Mouse (Mus musculus) midbrain, embryonic 16.5 days (tissue): Measurements from ENCODE around the gene Pank1. TPM values are rescaled to one million over a fixed set of nuclear protein-coding genes. Genes with fewer than 3 reads are reported as not detected.

ENCODE experiments used
- ATAC-seq: fragments of 200-750 bp; cut with Nextera tagmentation; 2 replicates; pipeline ENCODE4 v1.8.0; 2017; ENCODE audit warnings: moderate TSS enrichment
- H3K27ac ChIP-seq: fragments of 300-500 bp; sonication (generic); 2 replicates; pipeline ENCODE4 v1.5.1; 2014; ENCODE audit warnings: mild to moderate bottlenecking, low read length, mixed read lengths
- H3K27me3 ChIP-seq: fragments of 300-500 bp; sonication (generic); 2 replicates; pipeline ENCODE4 v1.6.1; 2014; ENCODE audit warnings: low read depth, low read length, mixed read lengths; ENCODE audit not compliant: control insufficient read depth, insufficient read depth
- H3K36me3 ChIP-seq: fragments of 300-500 bp; sonication (generic); 2 replicates; pipeline ENCODE4 v1.6.1; 2014; ENCODE audit warnings: mild to moderate bottlenecking, low read length, moderate library complexity, mixed read lengths; ENCODE audit not compliant: control insufficient read depth, insufficient read depth
- H3K4me1 ChIP-seq: fragments of 300-500 bp; sonication (generic); 2 replicates; pipeline ENCODE4 v1.6.1; 2014; ENCODE audit warnings: mild to moderate bottlenecking, low read length, mixed read lengths; ENCODE audit not compliant: control insufficient read depth, insufficient read depth
- H3K4me2 ChIP-seq: fragments of 300-500 bp; sonication (generic); 2 replicates; pipeline ENCODE4 v1.6.1; 2014; ENCODE audit warnings: mild to moderate bottlenecking, low read length, mixed read lengths
- H3K4me3 ChIP-seq: fragments of 300-500 bp; sonication (generic); 2 replicates; pipeline ENCODE4 v1.5.1; 2014; ENCODE audit warnings: low read depth, mild to moderate bottlenecking, low read length, moderate library complexity, mixed read lengths
- H3K9ac ChIP-seq: fragments of 300-500 bp; sonication (generic); 2 replicates; pipeline ENCODE4 v1.6.1; 2014; ENCODE audit warnings: low read depth, low read length, mixed read lengths
- H3K9me3 ChIP-seq: fragments of 300-500 bp; sonication (generic); replicated peaks from 2 replicates; pipeline ENCODE4 v1.6.1; 2014; ENCODE audit warnings: mild to moderate bottlenecking, low read length, mixed read lengths; ENCODE audit not compliant: control insufficient read depth, poor library complexity, severe bottlenecking
- WGBS: fragments of 180-500 bp; shearing (Covaris S2); extraction: QIAGEN DNeasy Blood & Tissue Kit; methylation state at CpG from one replicate; pipeline ENCODE4 v1.1.7; 2014; 5-methylcytosine and 5-hydroxymethylcytosine counted together
- polyA plus RNA-seq: library from polyadenylated mRNA; unstranded; fragments of >200 nt; fragmentation: Nextera tagmentation; extraction: Ambion mirVana; gene quantifications from 2 replicates; pipeline ENCODE4 v1.2.1, GENCODE M21; 2015

Gene Pank1
- polyA plus RNA-seq, 1 experiment from 2014 or later = 8.8 TPM

GRCm38 (mm10) chr19:34905424-34905823 is 26.2 kb upstream of the Pank1 start:
- Histone ChIP-seq H3K4me2 (no peak overlapping the region), H3K27me3 (no peaks in the 10 kb centered on the region), H3K27ac (no peak overlapping the region), H3K36me3 (no peaks in the 10 kb centered on the region), H3K4me1 (no peaks in the 10 kb centered on the region), H3K9ac (no peak overlapping the region), H3K4me3 (no peak overlapping the region), H3K9me3 (no peaks in the 10 kb centered on the region)
- 98% methylated on average over 7 of the region's 7 CpGs for WGBS
- no peak for ATAC-seq

GRCm38 (mm10) chr19:34904032-34904431 is 24.8 kb upstream of the Pank1 start:
- no peak overlapping the region for H3K4me3 ChIP-seq

GRCm38 (mm10) chr19:34901735-34902134 is 22.5 kb upstream of the Pank1 start:
- 93% methylated on average over 2 of the region's 2 CpGs for WGBS
- H3K9ac ChIP-seq = no peak overlapping the region
- no peak overlapping the region for H3K4me2 ChIP-seq

More at GRCm38 (mm10) chr19:34904032-34904431, 24.8 kb upstream of the Pank1 start:
- no peak for ATAC-seq
- no peak overlapping the region for H3K27ac ChIP-seq
- no peaks in the 10 kb centered on the region for H3K36me3 ChIP-seq
- WGBS = 84% methylated on average over 5 of the region's 5 CpGs
- H3K4me2 ChIP-seq = no peak overlapping the region
- no peaks in the 10 kb centered on the region for H3K4me1 ChIP-seq
- no peak overlapping the region for H3K9ac ChIP-seq
- no peaks in the 10 kb centered on the region for H3K27me3 ChIP-seq
- H3K9me3 ChIP-seq = no peaks in the 10 kb centered on the region

GRCm38 (mm10) chr19:34901266-34901665 is 22.0 kb upstream of the Pank1 start:
- H3K27ac ChIP-seq = no peak overlapping the region
- no peak overlapping the region for H3K9ac ChIP-seq
- no peak overlapping the region for H3K4me3 ChIP-seq
- 97% methylated on average over 7 of the region's 7 CpGs for WGBS
- H3K36me3 ChIP-seq = no peaks in the 10 kb centered on the region
- H3K4me2 ChIP-seq = no peak overlapping the region
- no peaks in the 10 kb centered on the region for H3K4me1 ChIP-seq
- no peaks in the 10 kb centered on the region for H3K27me3 ChIP-seq
- ATAC-seq = no peak
- no peaks in the 10 kb centered on the region for H3K9me3 ChIP-seq

More at GRCm38 (mm10) chr19:34901735-34902134, 22.5 kb upstream of the Pank1 start:
- Histone ChIP-seq H3K27me3 (no peaks in the 10 kb centered on the region), H3K36me3 (no peaks in the 10 kb centered on the region), H3K9me3 (no peaks in the 10 kb centered on the region), H3K4me1 (no peaks in the 10 kb centered on the region), H3K27ac (no peak overlapping the region), H3K4me3 (no peak overlapping the region)
- ATAC-seq = no peak

- 85% methylated on average over 4 of the region's 4 CpGs for WGBS
- no peaks in the 10 kb centered on the region for H3K36me3 ChIP-seq
- H3K4me1 ChIP-seq = no peaks in the 10 kb centered on the region
- no peaks in the 10 kb centered on the region for H3K27me3 ChIP-seq
- H3K4me2 ChIP-seq = no peak overlapping the region
- no peak overlapping the region for H3K4me3 ChIP-seq
- no peaks in the 10 kb centered on the region for H3K9me3 ChIP-seq
- H3K27ac ChIP-seq = no peak overlapping the region
- no peak for ATAC-seq
- no peak overlapping the region for H3K9ac ChIP-seq
Observed at GRCm38 (mm10) chr19:34898941-34899340, 19.7 kb upstream of the Pank1 start.

GRCm38 (mm10) chr19:34897082-34897965 is 18.1 kb upstream of the Pank1 start:
- WGBS = 92% methylated on average over 15 of the region's 15 CpGs
- Histone ChIP-seq H3K27ac (no peak overlapping the region), H3K9ac (no peak overlapping the region), H3K4me1 (no peaks in the 10 kb centered on the region), H3K36me3 (no peaks in the 10 kb centered on the region), H3K4me2 (no peak overlapping the region), H3K27me3 (no peaks in the 10 kb centered on the region), H3K4me3 (no peak overlapping the region), H3K9me3 (no peaks in the 10 kb centered on the region)
- no peak for ATAC-seq

GRCm38 (mm10) chr19:34895082-34895481 is 15.8 kb upstream of the Pank1 start:
- WGBS = 87% methylated on average over 4 of the region's 4 CpGs
- no peak overlapping the region for H3K9ac ChIP-seq
- H3K27me3 ChIP-seq = no peaks in the 10 kb centered on the region
- no peak overlapping the region for H3K27ac ChIP-seq
- no peaks in the 10 kb centered on the region for H3K36me3 ChIP-seq
- H3K9me3 ChIP-seq = no peaks in the 10 kb centered on the region
- no peak overlapping the region for H3K4me2 ChIP-seq
- H3K4me1 ChIP-seq = no peaks in the 10 kb centered on the region
- H3K4me3 ChIP-seq = no peak overlapping the region
- no peak for ATAC-seq

GRCm38 (mm10) chr19:34891590-34891989 is 12.3 kb upstream of the Pank1 start:
- WGBS = 89% methylated on average over 1 of the region's 1 CpGs
- Histone ChIP-seq H3K4me1 (no peaks in the 10 kb centered on the region), H3K27me3 (no peaks in the 10 kb centered on the region), H3K4me2 (no peak overlapping the region), H3K27ac (no peak overlapping the region), H3K36me3 (no peaks in the 10 kb centered on the region), H3K4me3 (no peak overlapping the region), H3K9me3 (no peaks in the 10 kb centered on the region), H3K9ac (no peak overlapping the region)
- no peak for ATAC-seq

- H3K4me1 ChIP-seq = no peaks in the 10 kb centered on the region
- H3K27me3 ChIP-seq = no peaks in the 10 kb centered on the region
- no peak for ATAC-seq
- H3K4me2 ChIP-seq = no peak overlapping the region
- 73% methylated on average over 3 of the region's 3 CpGs for WGBS
- H3K9ac ChIP-seq = no peak overlapping the region
- H3K36me3 ChIP-seq = no peaks in the 10 kb centered on the region
- H3K9me3 ChIP-seq = no peaks in the 10 kb centered on the region
- no peak overlapping the region for H3K27ac ChIP-seq
- no peak overlapping the region for H3K4me3 ChIP-seq
Observed at GRCm38 (mm10) chr19:34890981-34891380, 11.7 kb upstream of the Pank1 start.
